Mouse (Mus musculus) E14TG2a.4 (cell line): ENCODE data around the gene 4930404N11Rik.

Source experiments
- CTCF ChIP-seq: conservative IDR thresholded peaks from 2 replicates; pipeline ENCODE4 v1.5.1; 2014; ENCODE audit warnings: low read length
- POU5F1 ChIP-seq: IDR thresholded peaks from 2 replicates; pipeline ENCODE4 v1.6.1; 2014; ENCODE audit warnings: low read length, borderline replicate concordance

DNA sequence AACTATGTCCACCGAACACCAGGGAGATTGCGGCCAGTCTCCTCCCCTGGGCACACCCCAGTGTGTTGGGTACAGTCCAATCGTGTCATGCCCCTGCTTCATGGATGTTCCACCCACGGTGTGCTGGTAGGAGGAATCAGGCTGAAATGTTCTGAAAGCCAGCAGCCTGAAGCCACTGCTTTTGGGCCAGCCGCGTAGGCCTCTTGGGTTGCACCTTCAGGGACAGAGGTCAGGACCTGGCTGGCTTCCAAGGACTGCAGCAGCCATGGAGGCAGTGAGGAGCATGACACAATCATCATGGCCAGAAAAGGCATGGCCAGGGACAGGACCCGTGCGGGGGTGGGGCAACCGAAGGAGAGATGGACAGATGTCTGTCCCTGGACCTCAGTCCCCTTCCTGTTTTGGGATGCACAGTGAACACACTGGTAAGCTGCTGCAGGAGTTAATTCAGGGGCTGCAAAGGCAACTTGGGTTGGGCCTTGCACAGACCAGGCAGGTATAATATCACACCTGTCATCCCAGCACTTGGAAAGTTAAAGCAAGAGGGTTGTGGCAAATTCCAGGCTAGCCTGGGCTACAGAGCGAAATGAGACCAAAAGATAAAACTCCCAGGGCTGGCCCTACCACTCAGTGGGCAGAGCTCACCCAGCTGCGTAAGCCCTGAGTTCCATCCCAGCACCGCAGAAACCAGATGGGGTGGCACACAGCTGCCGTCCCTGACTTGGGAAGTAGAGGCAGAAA lies 46.9 kb downstream of the 4930404N11Rik start:
- TF ChIP-seq CTCF: no peak
- TF ChIP-seq POU5F1: no peak
